Mouse (Mus musculus) fibroblast of lung, adult 2 months (primary cell): ENCODE data around the gene Plppr3.

Experiments
- DNase-seq: peaks from one replicate; pipeline ENCODE4 v3.0.0-alpha.2; 2011; ENCODE audit warnings: low read depth

Plppr3 gene

GRCm38 (mm10) chr10:79818225-79818624 lies 56.2 kb downstream of the Plppr3 start:
- DNase-seq: no peak

GRCm38 (mm10) chr10:79817111-79817510 lies 57.3 kb downstream of the Plppr3 start:
- DNase-seq: no peak

- no peak for DNase-seq
These were observed 58.6 kb downstream of the Plppr3 start for GRCm38 (mm10) chr10:79815671-79816494.

GRCm38 (mm10) chr10:79814271-79814842 lies 60.1 kb downstream of the Plppr3 start:
- no peak for DNase-seq

- DNase-seq: no peak
These were observed 62.4 kb downstream of the Plppr3 start for GRCm38 (mm10) chr10:79811736-79812637.
